Mouse (Mus musculus): ENCODE data around the gene Adcy3. TPM values are rescaled to one million over a fixed set of nuclear protein-coding genes. Genes with fewer than 3 reads are reported as not detected.
"Not testable (repeated sequence)": the region's sequence is repeated elsewhere in the genome, so short reads cannot be mapped to it uniquely, and the experiment has no call there.

Adcy3 gene
- total RNA-seq, 2 experiments from 2014 or later: 53.9 to 55.1 TPM

DNA sequence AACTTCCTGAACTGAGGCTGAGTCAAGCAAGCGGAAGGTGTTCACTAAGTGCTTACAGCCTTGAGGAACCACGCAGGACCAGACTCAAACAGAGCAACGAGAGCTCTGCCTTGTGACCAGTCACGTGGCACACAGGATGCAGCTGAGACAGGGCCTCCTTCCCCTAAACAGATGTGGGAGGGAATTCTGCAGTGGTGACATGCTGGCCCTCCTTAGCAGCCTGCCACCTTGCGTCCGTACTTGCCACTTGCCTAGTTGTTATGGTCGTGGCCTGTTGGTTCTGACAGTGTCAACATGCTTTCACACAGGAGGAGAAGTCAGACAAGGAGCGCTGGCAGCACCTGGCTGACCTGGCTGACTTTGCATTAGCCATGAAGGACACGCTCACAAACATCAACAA, 78.3 kb downstream of the Adcy3 start:
- intact Hi-C loops (cut with DNase I): no loop called here
- peak in 1 of 2 experiments; percentile 57 for DNase-seq (ENCODE audit: extremely low spot score in 1 of 2, low spot score in 2 of 2)

DNA sequence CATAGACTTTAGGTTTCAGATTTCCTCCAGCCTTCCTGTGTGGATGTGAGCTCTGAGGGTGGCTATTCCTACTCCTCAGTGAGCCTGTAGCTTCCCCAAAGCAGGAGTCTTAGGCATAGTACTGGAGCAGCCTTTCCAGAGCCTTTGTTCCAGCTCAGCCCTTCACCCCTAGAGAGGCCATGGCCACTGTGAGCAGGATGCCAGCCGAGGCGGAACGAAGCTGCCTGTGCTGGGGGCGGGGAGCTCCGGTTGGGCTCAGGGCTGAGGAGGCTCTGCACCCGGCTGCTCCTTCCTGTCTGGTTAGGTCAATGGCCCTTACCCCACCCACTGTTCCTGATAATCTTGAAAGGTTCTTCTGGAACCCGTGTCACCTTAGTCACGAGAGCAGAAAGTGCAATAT, 80.0 kb downstream of the Adcy3 start:
- intact Hi-C loops (cut with DNase I): no loop called here

GRCm38 (mm10) chr12:4230156-4230555, 97.3 kb downstream of the Adcy3 start:
- DNase-seq (ENCODE audit: extremely low spot score in 1 of 2, low spot score in 2 of 2): no peak
- intact Hi-C loops (cut with DNase I): no loop called here

More for the DNA sequence above, 80.0 kb downstream of the Adcy3 start:
- peak in 1 of 2 experiments; percentile 44 for DNase-seq (ENCODE audit: extremely low spot score in 1 of 2, low spot score in 2 of 2)

DNA sequence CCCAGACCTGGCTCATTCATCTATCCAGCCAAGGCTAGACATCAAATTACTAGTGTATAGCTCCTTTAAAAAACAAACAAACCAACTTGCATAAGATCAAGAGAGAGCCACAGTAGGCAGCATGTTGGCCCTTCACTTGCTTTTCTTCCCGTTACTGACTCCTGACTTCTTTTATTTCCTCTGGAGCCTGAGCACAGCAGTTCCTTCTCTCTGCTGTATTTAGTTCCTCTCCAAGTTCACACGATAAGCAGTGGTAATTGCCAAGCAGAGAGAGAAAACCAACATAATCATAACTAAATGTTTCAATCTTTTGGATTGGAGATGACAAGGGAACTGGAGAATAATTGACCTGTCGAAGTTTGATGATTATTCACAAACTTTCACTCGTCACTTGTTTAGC, 99.9 kb downstream of the Adcy3 start:
- intact Hi-C loops (cut with DNase I): no loop called here
- DNase-seq (ENCODE audit: extremely low spot score in 1 of 2, low spot score in 2 of 2): no peak

GRCm38 (mm10) chr12:4233572-4234508, 100.9 kb downstream of the Adcy3 start, which contains the start of the genes Ptrhd1 and Cenpo:
Gene Ptrhd1, plus strand, starts transcription at chr12:4234027.
Gene Cenpo, minus strand, starts transcription at chr12:4234294.
- DNase-seq (ENCODE audit: extremely low spot score in 1 of 2, low spot score in 2 of 2): peak; percentile 95
- intact Hi-C loops (cut with DNase I): no loop called here

DNA sequence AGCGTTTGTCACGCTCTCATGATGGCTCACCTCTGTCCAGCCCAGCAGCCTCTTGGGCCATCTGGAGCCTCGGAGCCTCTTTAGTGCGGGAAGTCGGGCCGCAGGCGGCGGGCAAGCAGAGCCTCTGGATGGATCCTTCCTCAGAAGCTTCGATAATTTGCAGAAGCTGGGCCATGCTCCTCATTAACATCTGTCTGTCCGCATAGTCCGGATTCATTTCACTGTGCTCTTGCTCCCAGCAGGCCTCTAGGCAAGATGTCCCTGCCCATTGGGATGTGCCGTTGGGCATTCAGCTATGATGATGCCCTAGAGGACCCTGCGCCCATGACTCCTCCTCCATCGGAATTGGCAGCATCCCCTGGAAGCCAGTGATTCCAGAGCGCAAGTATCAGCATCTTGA, 104.6 kb downstream of the Adcy3 start:
- no peak for DNase-seq (ENCODE audit: extremely low spot score in 1 of 2, low spot score in 2 of 2)
- intact Hi-C loops (cut with DNase I): no loop called here

- DNase-seq (ENCODE audit: extremely low spot score in 1 of 2, low spot score in 2 of 2): peak in 1 of 2 experiments; percentile 40
- intact Hi-C loops (cut with DNase I): not testable (repeated sequence)
Observed at GRCm38 (mm10) chr12:4240281-4240680, 107.4 kb downstream of the Adcy3 start.

DNA sequence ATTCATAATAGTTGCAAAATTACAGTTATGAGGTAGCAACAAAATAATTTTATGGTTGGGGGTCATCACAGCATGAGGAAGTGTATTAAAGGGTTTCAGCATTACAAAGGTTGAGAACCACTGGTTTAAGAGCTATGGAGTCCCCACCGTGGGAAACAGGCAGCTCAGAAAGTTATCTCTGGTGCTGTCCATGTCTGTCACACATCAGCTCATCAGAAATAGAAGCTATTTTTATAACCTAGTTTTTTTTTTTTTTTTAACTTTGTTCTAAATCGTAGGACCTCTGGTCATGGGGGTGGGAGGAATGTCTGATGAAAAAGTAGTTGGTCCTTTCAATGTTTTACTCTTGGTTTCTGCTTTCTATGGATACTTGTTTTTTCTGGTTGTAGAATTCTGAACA, 110.9 kb downstream of the Adcy3 start:
- intact Hi-C loops (cut with DNase I): no loop called here
- no peak for DNase-seq (ENCODE audit: extremely low spot score in 1 of 2, low spot score in 2 of 2)

DNA sequence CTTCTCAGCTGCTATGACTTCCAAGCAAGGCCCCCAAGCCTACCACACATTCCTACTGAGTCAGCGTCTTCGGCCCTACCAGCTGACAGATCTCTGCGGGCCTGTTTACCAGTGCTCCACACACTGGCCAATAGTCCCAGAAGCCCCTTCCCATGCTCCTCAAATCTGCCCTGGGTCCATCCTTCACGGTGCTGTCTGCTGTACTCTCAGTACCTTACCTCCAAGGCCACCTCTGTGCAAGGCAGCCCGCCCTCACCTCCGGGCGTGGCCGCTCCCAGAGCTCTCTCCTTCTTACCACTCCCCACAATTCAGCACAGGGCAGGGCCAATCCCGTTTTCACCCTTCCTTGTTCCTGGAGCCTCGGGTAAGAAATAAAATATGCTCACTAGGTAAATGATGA, 112.8 kb downstream of the Adcy3 start:
- no peak for DNase-seq (ENCODE audit: extremely low spot score in 1 of 2, low spot score in 2 of 2)
- intact Hi-C loops (cut with DNase I): no loop called here

GRCm38 (mm10) chr12:4249786-4250185, 116.9 kb downstream of the Adcy3 start:
- intact Hi-C loops (cut with DNase I): no loop called here
- no peak for DNase-seq (ENCODE audit: extremely low spot score in 1 of 2, low spot score in 2 of 2)

- intact Hi-C loops (cut with DNase I): no loop called here
- no peak for DNase-seq (ENCODE audit: extremely low spot score in 1 of 2, low spot score in 2 of 2)
Observed at GRCm38 (mm10) chr12:4252742-4253655, 120.1 kb downstream of the Adcy3 start.

Other genes starting within 250 kb of the Adcy3 start
- gene Pomc, start 178.2 kb upstream of the Adcy3 start, total RNA-seq (2021): 1 to 10 TPM; 2.9 to 3.6 TPM
- 100 to 1,000 TPM in 1 of 2 experiments, 10 to 100 TPM in 1; 95.7 to 101 TPM for gene Efr3b, start 94.2 kb upstream of the Adcy3 start, total RNA-seq (2021)
- gene Dnajc27, start 50.5 kb upstream of the Adcy3 start, total RNA-seq (2021): 10 to 100 TPM; 63.3 to 63.5 TPM
- 1 to 10 TPM; 8.7 to 9.8 TPM for gene Ptrhd1, start 100.9 kb downstream of the Adcy3 start, total RNA-seq (2021)
- gene Cenpo, start 101.2 kb downstream of the Adcy3 start, total RNA-seq (2021): 1 to 10 TPM; 5.1 to 6.3 TPM